Mouse (Mus musculus): ENCODE data around the gene Cacna2d3. TPM values are rescaled to one million over a fixed set of nuclear protein-coding genes. Genes with fewer than 3 reads are reported as not detected.

The Cacna2d3 gene
- polyA plus RNA-seq, 1 experiment from 2014 or later = not detected

GRCm38 (mm10) chr14:29042355-29042754 lies 679.3 kb downstream of the Cacna2d3 start:
- Histone ChIP-seq H3K27me3 (ENCODE audit: insufficient read depth, low read length) (no peaks in the 10 kb centered on the region), H3K27ac (ENCODE audit: low read depth) (no peak overlapping the region), H3K4me1 (ENCODE audit: insufficient read depth) (no peaks in the 10 kb centered on the region), H3K36me3 (replicated peaks; ENCODE audit: insufficient read depth, low read length) (no peaks in the 10 kb centered on the region), H3K4me3 (ENCODE audit: low read depth, low read length) (no peak overlapping the region), H3K9me3 (ENCODE audit: low read length) (no peaks in the 10 kb centered on the region), H3K9ac (replicated peaks) (no peak overlapping the region), H3K4me2 (ENCODE audit: low read depth, low read length) (no peak overlapping the region)
- TF ChIP-seq CTCF (IDR thresholded peaks at IDR 0.05; ENCODE audit: low read depth) (no peak), EP300 (IDR thresholded peaks at IDR 0.05; ENCODE audit: low read depth) (no peak)
- DNase-seq (no peak), ATAC-seq (no peak)
- 70% methylated on average over 1 of the region's 1 CpGs for WGBS (ENCODE audit: insufficient replicate concordance)

GRCm38 (mm10) chr14:29041498-29041897 lies 680.2 kb downstream of the Cacna2d3 start:
- no peak for TF ChIP-seq CTCF (IDR thresholded peaks at IDR 0.05; ENCODE audit: low read depth)
- no peak for TF ChIP-seq EP300 (IDR thresholded peaks at IDR 0.05; ENCODE audit: low read depth)
- Histone ChIP-seq H3K4me2 (ENCODE audit: low read depth, low read length) (no peak overlapping the region), H3K36me3 (replicated peaks; ENCODE audit: insufficient read depth, low read length) (no peaks in the 10 kb centered on the region), H3K27ac (ENCODE audit: low read depth) (no peak overlapping the region), H3K27me3 (ENCODE audit: insufficient read depth, low read length) (no peaks in the 10 kb centered on the region), H3K4me3 (ENCODE audit: low read depth, low read length) (no peak overlapping the region), H3K4me1 (ENCODE audit: insufficient read depth) (no peaks in the 10 kb centered on the region), H3K9ac (replicated peaks) (no peak overlapping the region), H3K9me3 (ENCODE audit: low read length) (no peaks in the 10 kb centered on the region)
- 63% methylated on average over 1 of the region's 1 CpGs for WGBS (ENCODE audit: insufficient replicate concordance)
- no peak for ATAC-seq
- DNase-seq = no peak

- Histone ChIP-seq H3K27ac (ENCODE audit: low read depth) (no peak overlapping the region), H3K9me3 (ENCODE audit: low read length) (no peaks in the 10 kb centered on the region), H3K4me1 (ENCODE audit: insufficient read depth) (no peaks in the 10 kb centered on the region), H3K4me3 (ENCODE audit: low read depth, low read length) (no peak overlapping the region), H3K4me2 (ENCODE audit: low read depth, low read length) (no peak overlapping the region), H3K27me3 (ENCODE audit: insufficient read depth, low read length) (no peaks in the 10 kb centered on the region), H3K9ac (replicated peaks) (no peak overlapping the region), H3K36me3 (replicated peaks; ENCODE audit: insufficient read depth, low read length) (no peaks in the 10 kb centered on the region)
- no peak for ATAC-seq
- no peak for DNase-seq
- 72% methylated on average over 9 of the region's 9 CpGs for WGBS (ENCODE audit: insufficient replicate concordance)
- no peak for TF ChIP-seq EP300 (IDR thresholded peaks at IDR 0.05; ENCODE audit: low read depth)
- no peak for TF ChIP-seq CTCF (IDR thresholded peaks at IDR 0.05; ENCODE audit: low read depth)
These were observed 680.9 kb downstream of the Cacna2d3 start for GRCm38 (mm10) chr14:29040606-29041364.

GRCm38 (mm10) chr14:29038246-29038645 lies 683.4 kb downstream of the Cacna2d3 start:
- no peak overlapping the region for H3K27ac ChIP-seq (ENCODE audit: low read depth)
- TF ChIP-seq CTCF (IDR thresholded peaks at IDR 0.05; ENCODE audit: low read depth) (no peak), EP300 (IDR thresholded peaks at IDR 0.05; ENCODE audit: low read depth) (no peak)
- WGBS (ENCODE audit: insufficient replicate concordance) = 73% methylated on average over 5 of the region's 5 CpGs
- H3K36me3 ChIP-seq (replicated peaks; ENCODE audit: insufficient read depth, low read length) = no peaks in the 10 kb centered on the region
- H3K4me3 ChIP-seq (ENCODE audit: low read depth, low read length) = no peak overlapping the region
- H3K9ac ChIP-seq (replicated peaks) = no peak overlapping the region
- H3K4me2 ChIP-seq (ENCODE audit: low read depth, low read length) = no peak overlapping the region
- ATAC-seq (no peak), DNase-seq (no peak)
- no peaks in the 10 kb centered on the region for H3K4me1 ChIP-seq (ENCODE audit: insufficient read depth)
- no peaks in the 10 kb centered on the region for H3K27me3 ChIP-seq (ENCODE audit: insufficient read depth, low read length)
- H3K9me3 ChIP-seq (ENCODE audit: low read length) = no peaks in the 10 kb centered on the region

GRCm38 (mm10) chr14:29031858-29032395 lies 689.7 kb downstream of the Cacna2d3 start:
- no peaks in the 10 kb centered on the region for H3K4me1 ChIP-seq (ENCODE audit: insufficient read depth)
- no peak for TF ChIP-seq CTCF (IDR thresholded peaks at IDR 0.05; ENCODE audit: low read depth)
- TF ChIP-seq EP300 (IDR thresholded peaks at IDR 0.05; ENCODE audit: low read depth) = no peak
- H3K27me3 ChIP-seq (ENCODE audit: insufficient read depth, low read length) = no peaks in the 10 kb centered on the region
- H3K9ac ChIP-seq (replicated peaks) = no peak overlapping the region
- H3K9me3 ChIP-seq (ENCODE audit: low read length) = no peaks in the 10 kb centered on the region
- no peak for ATAC-seq
- H3K4me3 ChIP-seq (ENCODE audit: low read depth, low read length) = no peak overlapping the region
- no peak overlapping the region for H3K4me2 ChIP-seq (ENCODE audit: low read depth, low read length)
- no peaks in the 10 kb centered on the region for H3K36me3 ChIP-seq (replicated peaks; ENCODE audit: insufficient read depth, low read length)
- 69% methylated on average over 1 of the region's 1 CpGs for WGBS (ENCODE audit: insufficient replicate concordance)
- H3K27ac ChIP-seq (ENCODE audit: low read depth) = no peak overlapping the region
- DNase-seq = no peak

- H3K9ac ChIP-seq (replicated peaks) = no peak overlapping the region
- H3K4me1 ChIP-seq (ENCODE audit: insufficient read depth) = no peaks in the 10 kb centered on the region
- TF ChIP-seq CTCF (IDR thresholded peaks at IDR 0.05; ENCODE audit: low read depth) = no peak
- TF ChIP-seq EP300 (IDR thresholded peaks at IDR 0.05; ENCODE audit: low read depth) = no peak
- no peaks in the 10 kb centered on the region for H3K36me3 ChIP-seq (replicated peaks; ENCODE audit: insufficient read depth, low read length)
- no peak overlapping the region for H3K4me3 ChIP-seq (ENCODE audit: low read depth, low read length)
- DNase-seq (no peak), ATAC-seq (no peak)
- no peak overlapping the region for H3K27ac ChIP-seq (ENCODE audit: low read depth)
- H3K27me3 ChIP-seq (ENCODE audit: insufficient read depth, low read length) = no peaks in the 10 kb centered on the region
- H3K4me2 ChIP-seq (ENCODE audit: low read depth, low read length) = no peak overlapping the region
- no peaks in the 10 kb centered on the region for H3K9me3 ChIP-seq (ENCODE audit: low read length)
- 77% methylated on average over 9 of the region's 9 CpGs for WGBS (ENCODE audit: insufficient replicate concordance)
These were observed 691.1 kb downstream of the Cacna2d3 start for GRCm38 (mm10) chr14:29030519-29030918.

All from liver, postnatal 0 days (tissue).